Mouse (Mus musculus): ENCODE measurements around the gene Jpt2. TPM values are rescaled to one million over a fixed set of nuclear protein-coding genes. Genes with fewer than 3 reads are reported as not detected.

The Jpt2 gene
- polyA plus RNA-seq, 1 experiment, result 0.83 TPM

- Histone ChIP-seq H3K36me3 (ENCODE audit: control insufficient read depth) (peaks cover 81% of the 10 kb centered on the region), H3K4me1 (ENCODE audit: control insufficient read depth) (peaks cover 91% of the 10 kb centered on the region), H3K4me3 (replicated peaks) (no peak overlapping the region), H3K9me3 (ENCODE audit: control insufficient read depth, low read length) (no peaks in the 10 kb centered on the region), H3K27me3 (ENCODE audit: control insufficient read depth) (no peaks in the 10 kb centered on the region)
- TF ChIP-seq TAL1 (IDR thresholded peaks at IDR 0.05; ENCODE audit: low read length) (no peak), GATA1 (IDR thresholded peaks at IDR 0.05; ENCODE audit: low read length) (no peak)
These were observed 61.3 kb downstream of the Jpt2 start for GRCm38 (mm10) chr17:24899153-24899552.

GRCm38 (mm10) chr17:24898041-24898854 is 62.2 kb downstream of the Jpt2 start:
- H3K9me3 ChIP-seq (ENCODE audit: control insufficient read depth, low read length), result no peaks in the 10 kb centered on the region
- TF ChIP-seq GATA1 (IDR thresholded peaks at IDR 0.05; ENCODE audit: low read length), result no peak
- TF ChIP-seq TAL1 (IDR thresholded peaks at IDR 0.05; ENCODE audit: low read length), result no peak
- H3K36me3 ChIP-seq (ENCODE audit: control insufficient read depth), result peaks cover 81% of the 10 kb centered on the region
- peaks cover 91% of the 10 kb centered on the region for H3K4me1 ChIP-seq (ENCODE audit: control insufficient read depth)
- no peaks in the 10 kb centered on the region for H3K27me3 ChIP-seq (ENCODE audit: control insufficient read depth)
- peak overlapping the region; percentile 64 for H3K4me3 ChIP-seq (replicated peaks)

GRCm38 (mm10) chr17:24897600-24897999 is 62.9 kb downstream of the Jpt2 start:
- Histone ChIP-seq H3K36me3 (ENCODE audit: control insufficient read depth) (peaks cover 81% of the 10 kb centered on the region), H3K9me3 (ENCODE audit: control insufficient read depth, low read length) (no peaks in the 10 kb centered on the region), H3K4me1 (ENCODE audit: control insufficient read depth) (peaks cover 90% of the 10 kb centered on the region), H3K27me3 (ENCODE audit: control insufficient read depth) (no peaks in the 10 kb centered on the region), H3K4me3 (replicated peaks) (peak overlapping the region; percentile 64)
- TF ChIP-seq GATA1 (IDR thresholded peaks at IDR 0.05; ENCODE audit: low read length), result no peak
- TF ChIP-seq TAL1 (IDR thresholded peaks at IDR 0.05; ENCODE audit: low read length), result no peak

- no peaks in the 10 kb centered on the region for H3K27me3 ChIP-seq (ENCODE audit: control insufficient read depth)
- H3K36me3 ChIP-seq (ENCODE audit: control insufficient read depth), result peaks cover 81% of the 10 kb centered on the region
- peaks cover 88% of the 10 kb centered on the region for H3K4me1 ChIP-seq (ENCODE audit: control insufficient read depth)
- no peak for TF ChIP-seq TAL1 (IDR thresholded peaks at IDR 0.05; ENCODE audit: low read length)
- TF ChIP-seq GATA1 (IDR thresholded peaks at IDR 0.05; ENCODE audit: low read length), result no peak
- no peaks in the 10 kb centered on the region for H3K9me3 ChIP-seq (ENCODE audit: control insufficient read depth, low read length)
- H3K4me3 ChIP-seq (replicated peaks), result peak overlapping the region; percentile 64
These were observed 63.6 kb downstream of the Jpt2 start for GRCm38 (mm10) chr17:24896993-24897269.

- H3K9me3 ChIP-seq (ENCODE audit: control insufficient read depth, low read length), result no peaks in the 10 kb centered on the region
- H3K4me1 ChIP-seq (ENCODE audit: control insufficient read depth), result peaks cover 83% of the 10 kb centered on the region
- TF ChIP-seq TAL1 (IDR thresholded peaks at IDR 0.05; ENCODE audit: low read length) (no peak), GATA1 (IDR thresholded peaks at IDR 0.05; ENCODE audit: low read length) (no peak)
- H3K36me3 ChIP-seq (ENCODE audit: control insufficient read depth), result peaks cover 81% of the 10 kb centered on the region
- no peaks in the 10 kb centered on the region for H3K27me3 ChIP-seq (ENCODE audit: control insufficient read depth)
- peak within 1 kb of the TSS; percentile 64 for H3K4me3 ChIP-seq (replicated peaks)
These were observed 64.1 kb downstream of the Jpt2 start, which contains the start of gene Nme3 for GRCm38 (mm10) chr17:24896241-24896992. TSS of gene Nme3 (plus strand) at chr17:24896500.

GRCm38 (mm10) chr17:24895571-24896240 is 64.8 kb downstream of the Jpt2 start:
- Histone ChIP-seq H3K4me3 (replicated peaks) (peak overlapping the region; percentile 64), H3K9me3 (ENCODE audit: control insufficient read depth, low read length) (no peaks in the 10 kb centered on the region), H3K36me3 (ENCODE audit: control insufficient read depth) (peaks cover 81% of the 10 kb centered on the region), H3K4me1 (ENCODE audit: control insufficient read depth) (peaks cover 79% of the 10 kb centered on the region), H3K27me3 (ENCODE audit: control insufficient read depth) (no peaks in the 10 kb centered on the region)
- TF ChIP-seq GATA1 (IDR thresholded peaks at IDR 0.05; ENCODE audit: low read length) (no peak), TAL1 (IDR thresholded peaks at IDR 0.05; ENCODE audit: low read length) (no peak)

GRCm38 (mm10) chr17:24894995-24895547 is 65.4 kb downstream of the Jpt2 start, which contains the start of the genes Eme2 and Mrps34:
TSS of gene Eme2 (minus strand) at chr17:24895087.
TSS of gene Mrps34 (plus strand) at chr17:24895116.
- Histone ChIP-seq H3K9me3 (ENCODE audit: control insufficient read depth, low read length) (no peaks in the 10 kb centered on the region), H3K27me3 (ENCODE audit: control insufficient read depth) (no peaks in the 10 kb centered on the region), H3K4me3 (replicated peaks) (peak within 1 kb of the TSS; percentile 64), H3K36me3 (ENCODE audit: control insufficient read depth) (peaks cover 81% of the 10 kb centered on the region), H3K4me1 (ENCODE audit: control insufficient read depth) (peaks cover 79% of the 10 kb centered on the region)
- TF ChIP-seq TAL1 (IDR thresholded peaks at IDR 0.05; ENCODE audit: low read length), result no peak
- no peak for TF ChIP-seq GATA1 (IDR thresholded peaks at IDR 0.05; ENCODE audit: low read length)

GRCm38 (mm10) chr17:24894061-24894994 is 66.2 kb downstream of the Jpt2 start:
- H3K36me3 ChIP-seq (ENCODE audit: control insufficient read depth), result peaks cover 81% of the 10 kb centered on the region
- peaks cover 81% of the 10 kb centered on the region for H3K4me1 ChIP-seq (ENCODE audit: control insufficient read depth)
- peak overlapping the region; percentile 64 for H3K4me3 ChIP-seq (replicated peaks)
- H3K9me3 ChIP-seq (ENCODE audit: control insufficient read depth, low read length), result no peaks in the 10 kb centered on the region
- H3K27me3 ChIP-seq (ENCODE audit: control insufficient read depth), result no peaks in the 10 kb centered on the region
- no peak for TF ChIP-seq TAL1 (IDR thresholded peaks at IDR 0.05; ENCODE audit: low read length)

Measured in erythroblast, embryonic 14.5 days (primary cell).